Mouse (Mus musculus) forebrain, embryonic 12.5 days (tissue): ENCODE measurements around the gene Zfp750. TPM values are rescaled to one million over a fixed set of nuclear protein-coding genes. Genes with fewer than 3 reads are reported as not detected.

Source experiments
- ATAC-seq: fragments of 200-750 bp; cut with Nextera tagmentation; 2 replicates; pipeline ENCODE4 v1.8.0; 2017; ENCODE audit warnings: moderate TSS enrichment; ENCODE audit not compliant: low FRiP score
- H3K27ac ChIP-seq: fragments of 300-500 bp; sonication (generic); 2 replicates; pipeline ENCODE4 v1.5.1; 2016; ENCODE audit warnings: mild to moderate bottlenecking
- H3K27me3 ChIP-seq: fragments of 300-500 bp; sonication (generic); 2 replicates; pipeline ENCODE4 v1.6.1; 2016; ENCODE audit warnings: mild to moderate bottlenecking
- H3K36me3 ChIP-seq: fragments of 300-500 bp; sonication (generic); replicated peaks from 2 replicates; pipeline ENCODE4 v1.6.1; 2016; ENCODE audit warnings: mild to moderate bottlenecking
- H3K4me1 ChIP-seq: fragments of 300-500 bp; sonication (generic); 2 replicates; pipeline ENCODE4 v1.6.1; 2016
- H3K4me2 ChIP-seq: fragments of 300-500 bp; sonication (generic); 2 replicates; pipeline ENCODE4 v1.6.1; 2016; ENCODE audit warnings: mild to moderate bottlenecking, moderate library complexity
- H3K4me3 ChIP-seq: fragments of 300-500 bp; sonication (generic); replicated peaks from 2 replicates; pipeline ENCODE4 v1.5.1; 2016; ENCODE audit warnings: mild to moderate bottlenecking
- H3K9ac ChIP-seq: fragments of 300-500 bp; sonication (generic); 2 replicates; pipeline ENCODE4 v1.6.1; 2016; ENCODE audit warnings: mild to moderate bottlenecking
- H3K9me3 ChIP-seq: fragments of 300-500 bp; sonication (generic); 2 replicates; pipeline ENCODE4 v1.6.1; 2016
- WGBS: fragments of 180-500 bp; shearing (Covaris S2); methylation state at CpG from one replicate; pipeline ENCODE4 v1.1.7; 2016; 5-methylcytosine and 5-hydroxymethylcytosine counted together
- polyA plus RNA-seq: library from polyadenylated mRNA; unstranded; fragments of >200 nt; fragmentation: Nextera tagmentation; extraction: Ambion mirVana; gene quantifications from 2 replicates; pipeline ENCODE4 v1.2.1, GENCODE M21; 2016

Gene Zfp750
- polyA plus RNA-seq, 1 experiment from 2014 or later, result 0.59 TPM

DNA sequence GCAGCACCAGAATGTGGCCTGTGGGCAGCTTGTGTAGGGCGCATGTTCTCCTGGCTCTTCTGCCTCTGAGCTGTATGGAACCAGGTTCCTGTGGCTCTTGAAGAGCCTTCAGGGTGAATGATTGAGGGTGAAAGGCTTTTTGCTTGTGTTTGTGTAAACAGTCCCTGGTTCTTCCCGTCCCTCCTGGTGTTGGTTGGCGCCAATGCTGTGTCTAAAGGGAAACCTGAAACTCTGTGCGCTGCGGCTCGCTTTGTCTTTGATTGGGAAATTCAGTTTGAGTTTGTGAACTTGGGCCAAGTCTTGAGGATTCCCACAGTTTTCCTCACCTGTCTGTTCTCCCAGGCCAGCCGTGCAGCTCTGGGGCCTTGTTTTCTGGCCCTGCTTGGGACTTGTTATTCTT is 5.1 kb upstream of the Zfp750 start:
- Histone ChIP-seq H3K36me3 (no peaks in the 10 kb centered on the region), H3K9ac (no peak overlapping the region), H3K27me3 (no peaks in the 10 kb centered on the region), H3K9me3 (no peaks in the 10 kb centered on the region), H3K27ac (no peak overlapping the region), H3K4me2 (no peak overlapping the region), H3K4me3 (no peak overlapping the region), H3K4me1 (peaks cover 2% of the 10 kb centered on the region; the same call in 1 of the 2 replicates)
- no peak for ATAC-seq
- WGBS, result 92% methylated on average over 7 of the region's 7 CpGs

DNA sequence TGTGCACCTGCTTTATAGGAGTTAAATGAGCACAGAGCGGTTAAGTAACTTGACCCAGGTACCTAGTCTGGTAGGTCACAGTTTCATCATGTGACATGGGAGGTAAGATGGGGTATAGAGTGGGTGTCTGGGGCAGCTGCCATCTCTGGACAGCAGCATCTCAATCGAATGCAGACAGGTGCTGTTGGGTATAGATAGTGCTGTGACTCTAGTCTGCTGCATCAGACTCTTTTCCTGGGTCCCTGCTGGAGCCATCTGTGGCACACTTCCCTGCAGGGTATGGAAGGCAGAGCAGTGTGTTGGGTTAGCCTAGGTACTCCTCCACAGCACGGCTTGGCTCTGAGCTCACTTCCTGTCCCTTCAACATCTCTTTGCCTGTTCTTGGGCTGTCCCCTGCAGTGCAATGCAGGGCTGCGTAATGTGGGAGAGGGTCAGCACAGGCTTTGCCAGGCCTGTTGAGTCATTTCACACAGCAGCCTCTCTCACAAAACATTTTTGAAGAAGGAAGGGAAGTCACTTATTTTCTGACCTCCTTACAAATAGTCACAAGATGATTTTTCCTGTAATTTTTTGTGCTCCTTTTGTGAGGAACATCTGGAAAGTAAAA is 3.1 kb upstream of the Zfp750 start:
- WGBS, result 91% methylated on average over 4 of the region's 4 CpGs
- Histone ChIP-seq H3K9ac (no peak overlapping the region), H3K4me2 (no peak overlapping the region), H3K9me3 (no peaks in the 10 kb centered on the region), H3K4me1 (peaks cover 11% of the 10 kb centered on the region; the same call in 1 of the 2 replicates), H3K36me3 (no peaks in the 10 kb centered on the region), H3K27me3 (no peaks in the 10 kb centered on the region), H3K4me3 (no peak overlapping the region), H3K27ac (no peak overlapping the region)
- no peak for ATAC-seq

DNA sequence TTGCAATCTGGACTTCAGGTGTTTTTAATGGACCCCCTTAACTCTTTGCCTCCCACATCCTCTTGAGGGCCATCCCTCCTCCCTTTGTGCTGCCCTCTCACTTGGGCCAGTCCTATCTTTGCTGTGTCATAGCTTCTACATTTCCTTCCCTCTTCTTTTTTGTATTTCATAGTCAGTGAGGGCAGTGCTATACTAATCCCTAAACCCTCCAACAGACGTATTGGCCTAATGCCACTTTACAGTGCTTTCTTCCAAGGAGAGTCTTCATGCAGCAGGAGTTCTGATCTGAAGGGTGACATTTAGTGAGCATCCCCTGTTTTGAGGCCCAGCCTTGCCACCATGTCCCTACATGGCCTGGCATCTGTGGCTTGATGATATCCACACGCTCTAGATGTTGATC is 1.6 kb upstream of the Zfp750 start:
- no peaks in the 10 kb centered on the region for H3K36me3 ChIP-seq
- no peaks in the 10 kb centered on the region for H3K27me3 ChIP-seq
- H3K9ac ChIP-seq, result no peak overlapping the region
- 87% methylated on average over 2 of the region's 2 CpGs for WGBS
- no peak overlapping the region for H3K4me3 ChIP-seq
- peaks cover 11% of the 10 kb centered on the region; the same call in 1 of the 2 replicates for H3K4me1 ChIP-seq
- no peak for ATAC-seq
- no peak overlapping the region for H3K27ac ChIP-seq
- no peaks in the 10 kb centered on the region for H3K9me3 ChIP-seq
- no peak overlapping the region for H3K4me2 ChIP-seq

DNA sequence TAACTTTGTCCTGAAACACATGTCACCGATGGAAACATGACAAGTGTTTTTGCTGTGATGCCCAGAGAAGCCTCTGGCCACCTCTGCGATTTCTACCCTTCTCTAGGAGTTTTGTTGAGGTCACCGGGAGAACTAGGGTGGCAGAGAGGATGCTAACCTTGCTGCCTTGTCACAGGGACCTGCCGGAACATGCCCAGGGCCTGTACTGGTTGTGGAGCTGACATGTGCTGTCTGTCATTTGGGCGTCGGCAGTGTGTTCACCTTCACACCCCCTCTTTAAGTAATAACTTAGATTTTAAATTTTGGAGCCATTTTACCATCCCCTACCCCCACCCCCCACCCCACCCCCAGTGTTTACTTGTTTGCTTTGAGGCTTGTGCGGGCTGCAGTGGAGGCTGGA is 570 bp upstream of the Zfp750 start:
- H3K9me3 ChIP-seq, result no peaks in the 10 kb centered on the region
- no peak overlapping the region for H3K4me3 ChIP-seq
- no peaks in the 10 kb centered on the region for H3K36me3 ChIP-seq
- no peak overlapping the region for H3K4me2 ChIP-seq
- no peak overlapping the region for H3K9ac ChIP-seq
- H3K27ac ChIP-seq, result no peak overlapping the region
- peaks cover 11% of the 10 kb centered on the region; the same call in 1 of the 2 replicates for H3K4me1 ChIP-seq
- no peaks in the 10 kb centered on the region for H3K27me3 ChIP-seq
- ATAC-seq, result no peak
- WGBS, result 85% methylated on average over 7 of the region's 7 CpGs

DNA sequence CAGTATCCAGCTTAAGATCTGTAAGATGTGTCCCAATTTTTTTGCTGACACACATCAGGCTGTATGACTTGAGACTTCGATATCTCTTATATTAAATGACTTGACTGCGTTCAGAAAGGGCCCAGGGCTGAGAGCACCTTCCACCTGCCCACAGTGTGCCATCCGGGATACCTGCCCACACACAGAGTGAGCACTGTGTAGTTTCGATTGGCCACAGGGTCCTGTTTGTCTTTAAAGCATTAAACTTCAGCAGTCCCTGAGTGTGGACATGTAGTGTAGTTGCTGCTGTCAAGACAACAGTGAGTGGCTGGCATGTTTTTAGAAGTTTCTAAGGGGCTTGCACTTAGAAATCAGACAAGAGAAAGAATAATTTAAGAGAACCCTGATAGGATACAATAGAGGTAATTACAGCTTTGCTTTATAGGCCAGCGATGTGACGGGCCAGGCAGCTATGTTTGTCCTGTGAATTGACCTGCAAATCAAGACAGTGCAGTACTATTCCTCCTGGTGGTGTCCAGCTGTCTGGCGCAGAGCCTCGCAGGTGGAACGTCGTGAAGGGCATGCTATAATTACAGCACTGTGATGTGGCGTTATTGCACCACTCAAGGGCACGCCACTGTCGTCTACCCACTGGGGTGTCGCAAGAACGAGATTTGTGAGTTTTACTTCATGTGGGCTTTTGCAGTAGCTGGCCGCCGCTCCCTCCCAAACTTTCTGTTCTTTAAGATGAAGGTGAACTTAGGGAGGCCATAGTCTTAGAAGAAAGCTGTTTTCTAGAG is 1.3 kb downstream of the Zfp750 start:
- no peaks in the 10 kb centered on the region for H3K36me3 ChIP-seq
- H3K4me2 ChIP-seq, result no peak overlapping the region
- H3K27me3 ChIP-seq, result no peaks in the 10 kb centered on the region
- H3K27ac ChIP-seq, result 0 out of 2 replicates have a peak overlapping the region, but pooled peaks have one; percentile 5
- no peak for ATAC-seq
- peaks cover 11% of the 10 kb centered on the region; the same call in 1 of the 2 replicates for H3K4me1 ChIP-seq
- no peak overlapping the region for H3K9ac ChIP-seq
- no peaks in the 10 kb centered on the region for H3K9me3 ChIP-seq
- H3K4me3 ChIP-seq, result no peak overlapping the region
- 79% methylated on average over 17 of the region's 17 CpGs for WGBS

DNA sequence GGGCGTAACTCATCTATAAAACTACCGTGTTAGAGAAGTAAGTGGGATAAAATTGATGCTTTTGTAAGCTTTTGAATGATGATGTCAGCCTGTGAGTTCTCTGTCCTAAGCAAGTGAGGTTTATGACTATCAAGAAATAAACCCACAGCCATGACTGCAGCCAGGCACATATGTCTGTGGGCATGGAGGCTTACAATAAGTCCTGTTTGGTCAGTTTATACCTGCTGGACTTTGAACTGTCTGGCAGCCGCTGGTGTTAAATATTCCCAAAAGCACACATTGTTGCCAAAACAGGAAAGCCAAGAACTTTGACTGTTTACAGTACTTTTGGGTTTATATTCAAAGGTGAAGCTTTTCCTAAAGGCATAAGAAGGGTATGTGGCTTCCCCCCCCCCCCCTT is 2.2 kb downstream of the Zfp750 start:
- WGBS, result 77% methylated on average over 3 of the region's 3 CpGs
- Histone ChIP-seq H3K9ac (no peak overlapping the region), H3K4me3 (no peak overlapping the region), H3K36me3 (no peaks in the 10 kb centered on the region), H3K9me3 (no peaks in the 10 kb centered on the region), H3K27me3 (no peaks in the 10 kb centered on the region), H3K27ac (no peak overlapping the region), H3K4me2 (no peak overlapping the region), H3K4me1 (peaks cover 11% of the 10 kb centered on the region; the same call in 1 of the 2 replicates)
- no peak for ATAC-seq

DNA sequence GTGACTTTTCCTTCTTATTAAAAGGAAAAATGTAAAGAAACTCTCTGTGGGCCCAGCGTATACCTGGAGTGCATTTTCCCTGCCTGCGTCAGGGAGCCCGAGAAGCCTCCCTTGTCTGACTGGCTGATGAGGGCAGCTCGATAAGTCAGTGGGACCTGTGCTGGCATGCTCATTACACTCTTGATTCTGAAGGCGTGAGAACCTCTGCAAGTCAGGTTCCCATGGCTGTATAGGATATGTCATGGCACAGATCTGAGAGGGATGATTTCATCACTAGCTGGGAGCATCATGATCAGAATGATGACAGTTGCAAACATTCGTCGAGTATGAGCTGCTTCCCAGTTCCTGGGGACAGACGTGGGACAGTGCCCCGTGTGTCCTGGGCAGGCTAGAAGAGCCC is 3.1 kb downstream of the Zfp750 start:
- H3K4me3 ChIP-seq, result no peak overlapping the region
- H3K4me1 ChIP-seq, result peaks cover 11% of the 10 kb centered on the region; the same call in 1 of the 2 replicates
- H3K9ac ChIP-seq, result no peak overlapping the region
- H3K27ac ChIP-seq, result no peak overlapping the region
- no peaks in the 10 kb centered on the region for H3K9me3 ChIP-seq
- H3K4me2 ChIP-seq, result no peak overlapping the region
- H3K36me3 ChIP-seq, result no peaks in the 10 kb centered on the region
- no peaks in the 10 kb centered on the region for H3K27me3 ChIP-seq
- ATAC-seq, result no peak
- 89% methylated on average over 9 of the region's 9 CpGs for WGBS

DNA sequence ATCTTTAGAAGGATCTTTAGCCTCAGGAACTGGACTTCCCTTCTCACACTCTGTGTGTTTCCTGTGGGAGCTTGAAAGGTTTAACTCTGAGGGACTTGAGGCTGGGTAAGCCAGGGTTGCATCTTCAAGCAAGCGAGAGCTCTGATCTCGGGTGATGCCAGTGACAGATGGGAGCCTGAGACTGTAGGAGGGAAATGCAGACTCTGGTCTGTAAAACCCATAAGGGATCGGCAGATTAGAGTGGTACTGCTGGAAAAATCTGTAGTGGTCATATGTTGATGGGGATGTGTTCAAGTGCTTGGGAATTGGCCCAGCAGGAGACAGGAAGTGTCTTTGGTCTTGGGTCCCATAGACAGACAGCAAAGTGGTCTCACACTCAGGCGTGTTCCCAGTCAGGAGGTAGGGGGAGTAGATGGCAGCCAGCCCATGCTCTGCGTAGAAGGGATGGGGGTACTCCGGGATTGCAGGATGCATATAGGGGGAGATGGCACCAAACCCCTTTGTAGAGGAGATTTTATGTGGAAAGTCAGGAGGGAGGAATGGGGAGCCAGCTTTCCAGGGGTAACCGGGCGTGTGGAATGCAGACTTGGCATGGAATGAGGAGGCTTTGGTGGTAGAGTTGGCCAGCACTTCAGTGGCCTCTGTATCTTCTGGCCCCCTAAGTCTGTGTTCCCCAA is 6.1 kb downstream of the Zfp750 start:
- Histone ChIP-seq H3K9ac (no peak overlapping the region), H3K9me3 (no peaks in the 10 kb centered on the region), H3K4me2 (no peak overlapping the region), H3K36me3 (no peaks in the 10 kb centered on the region), H3K27ac (no peak overlapping the region), H3K27me3 (no peaks in the 10 kb centered on the region), H3K4me1 (0 out of 2 replicates have a peak, but pooled peaks cover 4% of the 10 kb centered on the region), H3K4me3 (no peak overlapping the region)
- WGBS, result 91% methylated on average over 8 of the region's 8 CpGs
- no peak for ATAC-seq

DNA sequence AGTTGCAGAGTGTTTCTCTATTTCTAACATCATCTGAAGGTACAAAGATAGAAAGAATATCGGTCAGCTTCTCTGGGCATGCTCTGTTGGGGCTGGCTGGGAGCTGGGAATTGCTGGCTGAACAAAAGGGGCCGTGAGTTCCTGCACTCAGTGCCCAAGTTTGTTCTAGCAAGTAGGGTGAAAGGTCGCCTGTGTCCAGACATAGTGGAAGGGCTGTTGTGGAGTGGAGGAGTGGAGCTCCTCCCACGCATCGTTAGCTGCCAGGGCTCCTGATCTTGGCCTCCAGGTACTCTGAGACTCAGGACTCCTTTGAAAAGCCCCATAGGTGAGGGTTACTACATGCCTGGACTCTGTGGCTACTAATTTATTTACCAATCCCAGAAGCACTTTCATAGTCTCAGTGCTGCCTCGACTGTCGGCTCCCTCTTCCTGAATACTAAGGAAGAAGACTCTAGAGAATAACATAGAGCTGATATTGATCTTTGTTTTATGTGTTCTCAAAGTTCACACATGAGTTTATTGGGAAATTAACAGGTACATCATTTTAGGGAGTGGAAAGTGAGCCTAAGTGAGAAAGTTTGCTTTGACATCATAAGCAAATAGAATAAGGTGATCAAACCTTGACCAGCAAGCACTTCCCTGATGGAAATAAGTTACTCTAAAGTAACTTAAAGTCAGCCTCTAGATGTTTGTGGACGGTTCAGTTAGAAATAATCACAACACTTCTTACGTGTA is 8.5 kb downstream of the Zfp750 start:
- WGBS, result 77% methylated on average over 9 of the region's 9 CpGs
- H3K27ac ChIP-seq, result no peak overlapping the region

DNA sequence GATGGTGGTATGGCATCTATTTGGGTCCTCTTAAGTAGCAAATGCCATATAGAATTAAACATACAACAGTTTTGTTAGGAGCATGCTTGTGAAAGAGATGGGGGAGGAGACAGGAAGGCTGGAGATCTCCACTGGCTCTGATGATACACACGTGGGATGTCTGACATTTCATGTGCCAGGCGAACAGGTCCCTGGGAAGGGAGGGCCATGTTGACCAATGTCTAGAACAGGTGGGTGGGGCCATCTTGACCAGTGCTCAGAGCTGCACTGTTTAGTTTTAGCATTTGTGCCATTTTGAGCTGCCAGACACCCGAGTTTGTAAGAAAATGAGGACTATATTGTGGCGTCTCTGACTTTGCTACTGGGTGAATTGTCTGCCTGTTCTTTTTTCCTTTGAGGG is 10.7 kb downstream of the Zfp750 start:
- no peak overlapping the region for H3K4me2 ChIP-seq
- H3K4me1 ChIP-seq, result no peaks in the 10 kb centered on the region
- no peaks in the 10 kb centered on the region for H3K27me3 ChIP-seq
- no peak overlapping the region for H3K9ac ChIP-seq
- H3K4me3 ChIP-seq, result no peak overlapping the region
- H3K27ac ChIP-seq, result no peak overlapping the region
- 89% methylated on average over 4 of the region's 4 CpGs for WGBS
- peaks cover 14% of the 10 kb centered on the region for H3K36me3 ChIP-seq
- no peak for ATAC-seq
- no peaks in the 10 kb centered on the region for H3K9me3 ChIP-seq

More for the DNA sequence above, 8.5 kb downstream of the Zfp750 start:
- no peak overlapping the region for H3K4me2 ChIP-seq
- no peak overlapping the region for H3K4me3 ChIP-seq
- H3K9ac ChIP-seq, result no peak overlapping the region
- H3K36me3 ChIP-seq, result no peaks in the 10 kb centered on the region; the same call in 1 of the 2 replicates
- ATAC-seq, result no peak
- H3K4me1 ChIP-seq, result no peaks in the 10 kb centered on the region
- no peaks in the 10 kb centered on the region for H3K9me3 ChIP-seq
- no peaks in the 10 kb centered on the region for H3K27me3 ChIP-seq

DNA sequence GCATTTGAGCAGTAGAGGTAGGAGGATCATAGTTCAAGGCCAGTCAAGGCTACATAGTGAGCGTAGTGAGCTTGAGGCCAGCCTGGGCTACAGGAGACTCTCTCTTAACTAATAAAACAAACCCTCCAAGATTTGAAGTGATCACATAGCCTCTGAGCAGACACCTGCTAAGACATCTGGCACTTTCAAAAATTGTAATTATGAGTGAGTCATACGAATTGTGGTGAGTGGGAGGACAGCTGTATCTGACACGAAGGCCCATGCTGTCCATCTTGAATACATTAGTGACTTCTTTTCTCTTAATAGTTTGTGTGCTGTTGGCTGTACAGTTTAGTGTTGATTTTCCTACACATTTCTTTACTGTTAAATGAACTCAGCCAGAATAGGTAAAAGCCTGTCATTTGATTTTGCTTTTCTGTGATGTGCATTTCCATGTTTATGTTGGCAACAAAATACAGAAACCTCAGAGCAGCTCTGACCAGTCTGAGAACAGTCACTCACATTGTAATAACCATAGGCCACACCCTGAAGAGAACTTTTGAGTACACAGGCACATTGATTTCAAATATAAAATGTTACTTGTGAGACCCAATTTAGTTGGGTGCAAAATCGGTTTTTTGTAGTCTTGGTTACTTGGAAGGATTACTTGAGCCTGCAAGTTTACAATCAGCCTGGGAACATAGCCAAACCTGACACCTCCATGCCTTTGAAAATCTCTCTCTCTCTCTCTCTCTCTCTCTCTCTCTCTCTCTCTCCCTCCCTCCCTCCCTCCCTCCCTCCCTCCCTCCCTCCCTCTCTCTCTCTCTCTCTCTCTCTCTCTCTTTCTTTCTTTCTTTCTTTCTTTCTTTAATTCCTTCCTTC is 16.9 kb downstream of the Zfp750 start:
- H3K36me3 ChIP-seq, result peaks cover 42% of the 10 kb centered on the region

More for the DNA sequence above, 16.9 kb downstream of the Zfp750 start:
- H3K9me3 ChIP-seq, result no peaks in the 10 kb centered on the region
- H3K4me1 ChIP-seq, result no peaks in the 10 kb centered on the region
- no peak overlapping the region for H3K4me2 ChIP-seq
- WGBS, result 86% methylated on average over 4 of the region's 4 CpGs
- H3K9ac ChIP-seq, result no peak overlapping the region
- H3K27me3 ChIP-seq, result no peaks in the 10 kb centered on the region
- H3K4me3 ChIP-seq, result no peak overlapping the region
- no peak for ATAC-seq
- H3K27ac ChIP-seq, result no peak overlapping the region
